Mouse (Mus musculus) CH12.LX (cell line): Measurements from ENCODE around the gene Prl2a1. TPM values are rescaled to one million over a fixed set of nuclear protein-coding genes. Genes with fewer than 3 reads are reported as not detected.
"Not testable (repeated sequence)": the region's sequence is repeated elsewhere in the genome, so short reads cannot be mapped to it uniquely, and the experiment has no call there.

Source experiments
- DNase-seq: peaks from one replicate; pipeline ENCODE4 v3.0.0-alpha.2; 2013; ENCODE audit errors: extremely low read depth
- H3K27ac ChIP-seq: 2 replicates; pipeline ENCODE4 v1.5.1; 2012; ENCODE audit warnings: low read depth, mild to moderate bottlenecking, control low read depth, moderate library complexity; ENCODE audit not compliant: insufficient read depth
- H3K27me3 ChIP-seq: replicated peaks from 2 replicates; pipeline ENCODE3; 2012; ENCODE audit warnings: inconsistent platforms
- H3K36me3 ChIP-seq, 2 experiments: replicated peaks in 1 of 2; 2 replicates each; pipeline versions ENCODE3 to v1.6.1; 2012; ENCODE audit warnings: inconsistent platforms in 1 of 2, low read length in 1 of 2, mild to moderate bottlenecking in 1 of 2, mixed read lengths in 1 of 2, moderate library complexity in 1 of 2; ENCODE audit not compliant: control insufficient read depth in 1 of 2, insufficient read depth in 1 of 2
- H3K4me1 ChIP-seq, 2 experiments: 2 replicates each; pipeline ENCODE4 v1.6.1; 2012; ENCODE audit warnings: inconsistent platforms in 1 of 2, moderate library complexity in 1 of 2; ENCODE audit not compliant: insufficient read depth in 2 of 2, control insufficient read depth in 1 of 2
- H3K4me2 ChIP-seq: 2 replicates; pipeline ENCODE4 v1.6.1; 2012; ENCODE audit warnings: low read depth, mild to moderate bottlenecking, control low read depth; ENCODE audit not compliant: poor library complexity, insufficient read depth, severe bottlenecking
- H3K4me3 ChIP-seq, 3 experiments: fragments of 150-350 bp in 1 of 3; sonication (generic) in 1 of 3; replicated peaks in 1 of 3; 2 replicates each; pipeline versions ENCODE3 to v1.5.1; 2011 to 2012; ENCODE audit warnings: low read depth in 2 of 3, low read length in 2 of 3, mild to moderate bottlenecking in 2 of 3, moderate library complexity in 2 of 3, control low read depth in 1 of 3, improper control_type of control experiment in 1 of 3, inconsistent platforms in 1 of 3, mixed read lengths in 1 of 3; ENCODE audit not compliant: poor library complexity in 1 of 3
- H3K79me2 ChIP-seq: replicated peaks from 2 replicates; pipeline ENCODE4 v1.6.1; 2012; ENCODE audit warnings: mild to moderate bottlenecking, moderate library complexity; ENCODE audit not compliant: control insufficient read depth, poor library complexity, insufficient read depth, severe bottlenecking; ENCODE audit errors: extremely low read depth
- H3K9ac ChIP-seq: 2 replicates; pipeline ENCODE4 v1.6.1; 2012; ENCODE audit warnings: low read depth, mild to moderate bottlenecking, control low read depth, moderate library complexity; ENCODE audit not compliant: insufficient read depth
- H3K9me3 ChIP-seq: replicated peaks from 2 replicates; pipeline ENCODE3; 2012; ENCODE audit warnings: low read length, inconsistent platforms, mixed read lengths
- BHLHE40 ChIP-seq: IDR thresholded peaks from 2 replicates; pipeline ENCODE4 v1.6.1; 2011; ENCODE audit warnings: mild to moderate bottlenecking, low read depth, low read length, improper control_type of control experiment
- ELF1 ChIP-seq: IDR thresholded peaks from 2 replicates; pipeline ENCODE4 v1.6.1; 2014; ENCODE audit warnings: low read depth, mild to moderate bottlenecking, inconsistent platforms, low read length, improper control_type of control experiment
- EP300 ChIP-seq: IDR thresholded peaks from 2 replicates; pipeline ENCODE4 v1.6.1; 2011; ENCODE audit warnings: low read length, improper control_type of control experiment
- GABPA ChIP-seq: IDR thresholded peaks from 2 replicates; pipeline ENCODE4 v1.6.1; 2012; ENCODE audit warnings: low read depth, low read length, improper control_type of control experiment, inconsistent platforms; ENCODE audit not compliant: insufficient replicate concordance
- IRF4 ChIP-seq: IDR thresholded peaks from 2 replicates; pipeline ENCODE4 v1.6.1; 2014; ENCODE audit warnings: low read depth, mild to moderate bottlenecking, inconsistent platforms, low read length, improper control_type of control experiment
- KAT2A ChIP-seq: IDR thresholded peaks from 2 replicates; pipeline ENCODE4 v1.6.1; 2012; ENCODE audit warnings: low read length, improper control_type of control experiment, inconsistent platforms; ENCODE audit not compliant: insufficient replicate concordance
- MAX ChIP-seq: IDR thresholded peaks from 2 replicates; pipeline ENCODE4 v1.6.1; 2011; ENCODE audit warnings: low read length, improper control_type of control experiment
- MEF2A ChIP-seq: IDR thresholded peaks from 2 replicates; pipeline ENCODE4 v1.6.1; 2014; ENCODE audit warnings: low read depth, mild to moderate bottlenecking, inconsistent platforms, low read length, improper control_type of control experiment, borderline replicate concordance
- PAX5 ChIP-seq: IDR thresholded peaks from 2 replicates; pipeline ENCODE4 v1.6.1; 2012; ENCODE audit warnings: low read length, inconsistent platforms, mixed read lengths
- RAD21 ChIP-seq: IDR thresholded peaks from 2 replicates; pipeline ENCODE4 v1.6.1; 2011; ENCODE audit warnings: low read depth, mild to moderate bottlenecking, low read length, improper control_type of control experiment, moderate library complexity
- SMC3 ChIP-seq: IDR thresholded peaks from 2 replicates; pipeline ENCODE4 v1.6.1; 2011; ENCODE audit warnings: low read depth, low read length, improper control_type of control experiment
- USF1 ChIP-seq: IDR thresholded peaks from 2 replicates; pipeline ENCODE4 v1.6.1; 2014; ENCODE audit warnings: low read depth, mild to moderate bottlenecking, inconsistent platforms, low read length, improper control_type of control experiment
- USF2 ChIP-seq: conservative IDR thresholded peaks from 2 replicates; pipeline ENCODE4 v1.6.1; 2011; ENCODE audit warnings: low read depth, low read length, improper control_type of control experiment
- ZKSCAN1 ChIP-seq: IDR thresholded peaks from 2 replicates; pipeline ENCODE4 v1.6.1; 2012; ENCODE audit warnings: low read depth, inconsistent platforms, low read length, improper control_type of control experiment, borderline replicate concordance
- ZNF384 ChIP-seq: IDR thresholded peaks from 2 replicates; pipeline ENCODE4 v1.6.1; 2012; ENCODE audit warnings: low read depth, low read length, improper control_type of control experiment, inconsistent platforms
- dilution Hi-C: fragments of 300-500 bp; cut with MboI; formaldehyde crosslinking; loops from 2 replicates; pipeline ENCODE4 v1.14.3; 2020; ENCODE audit warnings: low sequenced_read_pairs; ENCODE audit not compliant: extremely low pct_unique_long_range_greater_than_20kb, extremely low pct_ligation_motif_present
- in situ Hi-C: fragments of 300-500 bp; cut with MboI; formaldehyde crosslinking; loops from 3 replicates; pipeline ENCODE4 v1.14.3; 2019; ENCODE audit warnings: low sequenced_read_pairs, low pct_ligation_motif_present, low pct_unique_long_range_greater_than_20kb, mixed read lengths
- polyA plus RNA-seq: library from polyadenylated mRNA; unstranded; fragments of >175 nt; gene quantifications from 2 replicates; pipeline ENCODE4 v1.2.1, GENCODE M21; 2012; ENCODE audit warnings: low read depth; ENCODE audit not compliant: insufficient read length
- total RNA-seq, 2 experiments: library from RNA; depleted of rRNA; stranded (reverse); fragments of 300-350 nt in 1 of 2; fragments of >200 nt in 1 of 2; gene quantifications; 2 replicates each; pipeline ENCODE4 v1.2.3; 2012 to 2014

Gene Prl2a1
- not detected in 2 replicates for total RNA-seq (2012; rRNA removed)
- not detected in 2 replicates for total RNA-seq (2014; rRNA removed)
- not detected in 2 replicates for polyA plus RNA-seq

DNA sequence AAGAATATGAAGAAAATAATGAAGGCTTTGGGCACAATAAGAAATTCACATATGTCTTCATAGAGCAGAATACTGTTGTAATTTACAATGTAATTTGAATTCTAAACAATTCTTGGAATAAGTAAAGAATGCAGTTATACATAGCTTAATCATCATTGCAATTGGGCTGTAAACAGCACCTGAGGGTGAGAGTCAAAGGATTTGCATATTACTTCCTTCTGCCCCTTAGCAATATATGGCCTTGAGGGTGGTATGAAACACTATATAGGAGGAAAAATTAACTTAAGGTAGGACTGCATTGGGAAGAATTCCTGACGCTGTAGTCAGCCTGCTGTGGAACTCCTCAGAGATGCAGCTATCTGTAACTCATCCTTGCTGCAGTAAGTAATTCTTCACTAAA is at the start of gene Prl2a1:
Gene Prl2a1 (plus strand): TSS at position 301 of the 400 bp plus-strand sequence.
- no peaks in the 10 kb centered on the region for H3K79me2 ChIP-seq
- H3K4me2 ChIP-seq = no peak within 1 kb of the TSS
- DNase-seq = no peak
- TF ChIP-seq PAX5 (no peak), ELF1 (no peak), RAD21 (no peak), EP300 (no peak), ZNF384 (no peak), BHLHE40 (no peak), SMC3 (no peak), GABPA (no peak), USF1 (no peak), MAX (no peak), KAT2A (no peak), IRF4 (no peak), ZKSCAN1 (no peak), MEF2A (no peak), USF2 (no peak)
- H3K4me1 ChIP-seq = peaks cover 0 to 9% of the 10 kb centered on the region in 2 experiments; a peak in 2 of 4 replicates
- no peak within 1 kb of the TSS for H3K4me3 ChIP-seq
- dilution Hi-C loops = no loop called here
- no peak within 1 kb of the TSS for H3K27ac ChIP-seq
- in situ Hi-C loops = no loop called here
- no peaks in the 10 kb centered on the region for H3K36me3 ChIP-seq
- no peaks in the 10 kb centered on the region for H3K9me3 ChIP-seq
- no peaks in the 10 kb centered on the region for H3K27me3 ChIP-seq
- H3K9ac ChIP-seq = no peak within 1 kb of the TSS

- H3K79me2 ChIP-seq, H3K9me3 ChIP-seq, H3K4me1 ChIP-seq, dilution Hi-C loops, H3K27ac ChIP-seq, H3K4me2 ChIP-seq, H3K27me3 ChIP-seq, H3K36me3 ChIP-seq, in situ Hi-C loops, H3K4me3 ChIP-seq, H3K9ac ChIP-seq, DNase-seq: not testable (repeated sequence)
Observed at GRCm38 (mm10) chr13:27780704-27781103, 20.8 kb upstream of the Prl2a1 start, which contains the start of gene Prl7c1. Prl7c1 (minus strand) TSS chr13:27780804.
